Mouse (Mus musculus) midbrain, postnatal 0 days (tissue): ENCODE measurements around the gene Fsd2. TPM values are rescaled to one million over a fixed set of nuclear protein-coding genes. Genes with fewer than 3 reads are reported as not detected.

Experiments used
- ATAC-seq: fragments of 200-750 bp; cut with Nextera tagmentation; 2 replicates; pipeline ENCODE4 v1.8.0; 2017; ENCODE audit warnings: moderate number of reproducible peaks, mild to moderate bottlenecking, moderate TSS enrichment, moderate library complexity; ENCODE audit not compliant: low FRiP score
- DNase-seq: peaks from one replicate; pipeline ENCODE4 v3.0.0-alpha.2; 2015; ENCODE audit warnings: low spot score
- H3K27ac ChIP-seq: fragments of 300-500 bp; sonication (generic); 2 replicates; pipeline ENCODE4 v1.5.1; 2014; ENCODE audit warnings: low read depth, mild to moderate bottlenecking, low read length, mixed read lengths
- H3K27me3 ChIP-seq: fragments of 300-500 bp; sonication (generic); 2 replicates; pipeline ENCODE4 v1.6.1; 2014; ENCODE audit warnings: low read length, control low read depth, mixed read lengths; ENCODE audit not compliant: insufficient read depth
- H3K36me3 ChIP-seq: fragments of 300-500 bp; sonication (generic); 2 replicates; pipeline ENCODE4 v1.6.1; 2014; ENCODE audit warnings: low read length, control low read depth, mixed read lengths; ENCODE audit not compliant: insufficient read depth
- H3K4me1 ChIP-seq: fragments of 300-500 bp; sonication (generic); 2 replicates; pipeline ENCODE4 v1.6.1; 2014; ENCODE audit warnings: mild to moderate bottlenecking, control low read depth, antibody characterized with exemption, low read length, mixed read lengths; ENCODE audit not compliant: insufficient read depth
- H3K4me2 ChIP-seq: fragments of 300-500 bp; sonication (generic); 2 replicates; pipeline ENCODE4 v1.6.1; 2014; ENCODE audit warnings: low read depth, mild to moderate bottlenecking, low read length, mixed read lengths; ENCODE audit not compliant: poor library complexity, severe bottlenecking
- H3K4me3 ChIP-seq: fragments of 300-500 bp; sonication (generic); 2 replicates; pipeline ENCODE4 v1.5.1; 2014; ENCODE audit warnings: low read depth, mild to moderate bottlenecking, low read length, moderate library complexity
- H3K9ac ChIP-seq: fragments of 300-500 bp; sonication (generic); replicated peaks from 2 replicates; pipeline ENCODE4 v1.6.1; 2014; ENCODE audit warnings: mild to moderate bottlenecking, low read length, moderate library complexity, mixed read lengths; ENCODE audit not compliant: poor library complexity, severe bottlenecking
- H3K9me3 ChIP-seq: fragments of 300-500 bp; sonication (generic); 2 replicates; pipeline ENCODE4 v1.6.1; 2016; ENCODE audit warnings: low read length, control low read depth
- CTCF ChIP-seq: IDR thresholded peaks from 2 replicates; pipeline ENCODE4 v1.5.1; 2016; ENCODE audit warnings: antibody characterized with exemption, mild to moderate bottlenecking
- WGBS: fragments of 180-500 bp; shearing (Covaris S2); extraction: QIAGEN DNeasy Blood & Tissue Kit; methylation state at CpG from one replicate; pipeline ENCODE4 v1.1.7; 2014; 5-methylcytosine and 5-hydroxymethylcytosine counted together
- polyA plus RNA-seq: library from polyadenylated mRNA; unstranded; fragments of >200 nt; fragmentation: Nextera tagmentation; extraction: Ambion mirVana; gene quantifications from 2 replicates; pipeline ENCODE4 v1.2.1, GENCODE M21; 2015
- total RNA-seq: library from RNA; depleted of rRNA; stranded (reverse); fragments of >200 nt; gene quantifications from 2 replicates; pipeline ENCODE4 v1.2.3, GENCODE M21; 2014

The Fsd2 gene
- total and polyA plus RNA-seq, 2 experiments from 2014 or later: 0.22 to 0.36 TPM

GRCm38 (mm10) chr7:81559231-81559980, 7.3 kb downstream of the Fsd2 start:
- no peaks in the 10 kb centered on the region for H3K4me1 ChIP-seq
- 88% methylated on average over 14 of the region's 14 CpGs for WGBS

GRCm38 (mm10) chr7:81557985-81558360, 8.8 kb downstream of the Fsd2 start:
- 71% methylated on average over 4 of the region's 4 CpGs for WGBS
- Histone ChIP-seq H3K9me3 (no peaks in the 10 kb centered on the region), H3K4me2 (no peak overlapping the region), H3K36me3 (no peaks in the 10 kb centered on the region), H3K4me3 (no peak overlapping the region), H3K27me3 (no peaks in the 10 kb centered on the region), H3K4me1 (no peaks in the 10 kb centered on the region), H3K9ac (no peak overlapping the region), H3K27ac (no peak overlapping the region)
- TF ChIP-seq CTCF: no peak
- ATAC-seq: no peak
- no peak for DNase-seq

More at GRCm38 (mm10) chr7:81559231-81559980, 7.3 kb downstream of the Fsd2 start:
- no peaks in the 10 kb centered on the region for H3K27me3 ChIP-seq
- TF ChIP-seq CTCF: no peak
- no peak overlapping the region for H3K9ac ChIP-seq
- no peak overlapping the region for H3K4me3 ChIP-seq
- H3K4me2 ChIP-seq: no peak overlapping the region
- no peak for ATAC-seq
- no peaks in the 10 kb centered on the region for H3K9me3 ChIP-seq
- H3K27ac ChIP-seq: no peak overlapping the region
- H3K36me3 ChIP-seq: no peaks in the 10 kb centered on the region
- no peak for DNase-seq

- WGBS: 81% methylated on average over 7 of the region's 7 CpGs
- ATAC-seq (no peak), DNase-seq (peak; percentile 22)
- TF ChIP-seq CTCF: no peak
- Histone ChIP-seq H3K9ac (no peak overlapping the region), H3K4me1 (no peaks in the 10 kb centered on the region), H3K9me3 (no peaks in the 10 kb centered on the region), H3K4me2 (no peak overlapping the region), H3K27ac (no peak overlapping the region), H3K36me3 (no peaks in the 10 kb centered on the region), H3K27me3 (no peaks in the 10 kb centered on the region), H3K4me3 (no peak overlapping the region)
Observed at GRCm38 (mm10) chr7:81557252-81557984, 9.3 kb downstream of the Fsd2 start.

- TF ChIP-seq CTCF: no peak
- H3K9me3 ChIP-seq: no peaks in the 10 kb centered on the region
- H3K27ac ChIP-seq: no peak overlapping the region
- H3K9ac ChIP-seq: no peak overlapping the region
- DNase-seq (no peak), ATAC-seq (no peak)
- H3K36me3 ChIP-seq: no peaks in the 10 kb centered on the region
- no peak overlapping the region for H3K4me3 ChIP-seq
- H3K4me1 ChIP-seq: no peaks in the 10 kb centered on the region
- H3K27me3 ChIP-seq: no peaks in the 10 kb centered on the region
- no peak overlapping the region for H3K4me2 ChIP-seq
- 92% methylated on average over 4 of the region's 4 CpGs for WGBS
Observed at GRCm38 (mm10) chr7:81556839-81557238, 9.9 kb downstream of the Fsd2 start.

DNA sequence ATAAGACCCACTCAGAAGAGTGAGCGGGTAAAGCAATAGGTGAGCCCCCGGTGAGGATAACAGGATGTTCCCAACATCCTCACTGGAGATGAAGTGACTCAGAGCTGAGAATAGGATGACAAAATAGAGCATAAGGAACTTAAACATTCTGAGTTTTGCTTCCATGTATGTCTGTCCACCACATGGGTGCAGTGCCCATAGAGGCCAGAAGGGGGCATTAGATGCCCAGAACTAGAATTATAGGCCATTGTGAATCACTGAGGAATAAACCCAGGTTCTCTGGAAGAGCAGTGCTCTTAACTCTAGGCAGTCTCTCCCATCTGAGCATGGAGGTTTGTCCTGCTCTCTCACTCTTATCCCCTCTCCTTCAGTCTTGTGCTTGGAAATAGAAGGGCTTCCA, 12.4 kb downstream of the Fsd2 start:
- no peaks in the 10 kb centered on the region for H3K4me1 ChIP-seq
- H3K9ac ChIP-seq: no peak overlapping the region
- H3K9me3 ChIP-seq: no peaks in the 10 kb centered on the region
- no peaks in the 10 kb centered on the region for H3K36me3 ChIP-seq
- no peaks in the 10 kb centered on the region for H3K27me3 ChIP-seq
- H3K4me2 ChIP-seq: no peak overlapping the region
- no peak overlapping the region for H3K4me3 ChIP-seq
- ATAC-seq: no peak
- H3K27ac ChIP-seq: no peak overlapping the region
- peak; percentile 62 for DNase-seq
- peak; percentile 74 for TF ChIP-seq CTCF
- WGBS: 89% methylated on average over 2 of the region's 2 CpGs

- Histone ChIP-seq H3K9me3 (no peaks in the 10 kb centered on the region), H3K9ac (no peak overlapping the region), H3K27me3 (no peaks in the 10 kb centered on the region), H3K4me1 (no peaks in the 10 kb centered on the region), H3K36me3 (no peaks in the 10 kb centered on the region), H3K4me3 (no peak overlapping the region), H3K27ac (0 out of 2 replicates have a peak overlapping the region, but pooled peaks have one; percentile 4), H3K4me2 (no peak overlapping the region)
- no peak for TF ChIP-seq CTCF
- ATAC-seq: no peak; the same call in 1 of the 2 replicates
- whole genome bisulfite sequencing: 38% methylated on average over 4 of the region's 4 CpGs
- peak; percentile 39 for DNase-seq
Observed at GRCm38 (mm10) chr7:81553589-81553988, 13.2 kb downstream of the Fsd2 start.
